Comparison of ENCODE assay signal across 9 mouse cellular contexts in genomic region chr4:46094916-46095825, GRCm38 (mm10). TPM values are rescaled to one million over a fixed set of nuclear protein-coding genes. Genes with fewer than 3 reads are reported as not detected.
DNase-seq lines count a peak whose midpoint lies in the region; ATAC-seq lines count a peak whose summit lies in the region.
"Had no signal": no experiment of that assay in that cellular context is flagged by ENCODE, and none has a peak within 500 bp of the region (broad histone marks: within the 10 kb centered on the region; RNA-seq: fewer than 3 reads in every experiment).

No protein-coding gene starts in this region.

- H3K27me3 ChIP-seq in neural tube, embryonic 13.5 days = no peaks in the 10 kb centered on the region
- no peaks in the 10 kb centered on the region for H3K27me3 ChIP-seq in neural tube, embryonic 14.5 days (ENCODE audit: control insufficient read depth, insufficient read depth, low read length)

- H3K4me2 ChIP-seq in neural tube, embryonic 13.5 days = no peak overlapping the region
- no peak overlapping the region for H3K4me2 ChIP-seq in neural tube, embryonic 14.5 days (ENCODE audit: low read depth, low read length)

- H3K9ac ChIP-seq in neural tube, embryonic 13.5 days = no peak overlapping the region
- H3K9ac ChIP-seq in neural tube, embryonic 14.5 days (replicated peaks; ENCODE audit: low read depth, low read length) = no peak overlapping the region
- H3K9ac ChIP-seq: liver, embryonic 14.5 days had no signal

- H3K4me1 ChIP-seq in neural tube, embryonic 13.5 days (replicated peaks) = peaks cover 27% of the 10 kb centered on the region
- H3K4me1 ChIP-seq in neural tube, embryonic 14.5 days (ENCODE audit: control insufficient read depth, insufficient read depth, low read length) = 0 out of 2 replicates have a peak, but pooled peaks cover 3% of the 10 kb centered on the region

- H3K36me3 ChIP-seq in neural tube, embryonic 13.5 days = no peaks in the 10 kb centered on the region
- H3K36me3 ChIP-seq in neural tube, embryonic 14.5 days (ENCODE audit: control insufficient read depth, insufficient read depth, low read length) = no peaks in the 10 kb centered on the region

- peak; percentile 22 for ATAC-seq in frontal cortex, adult (ENCODE audit: low TSS enrichment)
- ATAC-seq in neural tube, embryonic 13.5 days (ENCODE audit: low read depth) = peak; percentile 61; the same call in 1 of the 2 replicates
- ATAC-seq in neural tube, embryonic 14.5 days (ENCODE audit: low read depth) = peak; percentile 46; the same call in 1 of the 2 replicates

- H3K4me3 ChIP-seq in neural tube, embryonic 13.5 days = no peak overlapping the region
- no peak overlapping the region for H3K4me3 ChIP-seq in neural tube, embryonic 14.5 days (ENCODE audit: low read depth, low read length)

- WGBS in neural tube, embryonic 13.5 days = 55% methylated on average over 15 of the region's 15 CpGs
- WGBS in neural tube, embryonic 14.5 days = 53% methylated on average over 15 of the region's 15 CpGs

- H3K9me3 ChIP-seq in neural tube, embryonic 13.5 days = no peaks in the 10 kb centered on the region
- H3K9me3 ChIP-seq in neural tube, embryonic 14.5 days (ENCODE audit: control insufficient read depth, low read length) = no peaks in the 10 kb centered on the region

- no peak for DNase-seq in frontal cortex, postnatal 10 days (ENCODE audit: low spot score in 2 of 2)
- DNase-seq in neural tube, embryonic 10.5 days (ENCODE audit: extremely low spot score, low spot score) = no peak
- peak; percentile 45 for DNase-seq in gastrocnemius, postnatal 10 days
- no peak for DNase-seq in ovary, postnatal 36 days (ENCODE audit: low spot score)
- no peak for DNase-seq in kidney, postnatal 10 days

- H3K27ac ChIP-seq in neural tube, embryonic 13.5 days (replicated peaks) = peak overlapping the region; percentile 30; the same call in 1 of the 2 replicates
- no peak overlapping the region for H3K27ac ChIP-seq in neural tube, embryonic 14.5 days (ENCODE audit: low read depth, low read length)
- H3K27ac ChIP-seq: liver, embryonic 14.5 days had no signal

RNA-seq across cellular contexts. Expression of gene Ncbp1, which starts 43.2 kb away (rescaled TPM):
- 84.1 and 98.4 TPM in 2 replicates for polyA plus RNA-seq in neural tube, embryonic 13.5 days (2015; fragmentation: Nextera tagmentation; extraction: Ambion mirVana)
- 10 to 100 TPM; 17.0 to 21.3 TPM for total RNA-seq in gastrocnemius, postnatal 10 days (2021)
- polyA plus RNA-seq in neural tube, embryonic 14.5 days (2014; fragmentation: Nextera tagmentation; extraction: Ambion mirVana) = 74.6 and 92.0 TPM in 2 replicates

RNA-seq across cellular contexts. Expression of gene Tstd2, which starts 43.3 kb away (rescaled TPM):
- polyA plus RNA-seq in neural tube, embryonic 13.5 days (2015; fragmentation: Nextera tagmentation; extraction: Ambion mirVana) = 35.2 and 36.5 TPM in 2 replicates
- total RNA-seq in gastrocnemius, postnatal 10 days (2021) = 10 to 100 TPM in 1 of 2 experiments, 1 to 10 TPM in 1; 9.5 to 16.8 TPM
- 23.5 and 27.0 TPM in 2 replicates for polyA plus RNA-seq in neural tube, embryonic 14.5 days (2014; fragmentation: Nextera tagmentation; extraction: Ambion mirVana)

RNA-seq across cellular contexts. Expression of gene Tmod1, which starts 56.4 kb away (rescaled TPM):
- polyA plus RNA-seq in neural tube, embryonic 13.5 days (2015; fragmentation: Nextera tagmentation; extraction: Ambion mirVana) = 3.8 and 4.0 TPM in 2 replicates
- total RNA-seq in gastrocnemius, postnatal 10 days (2021) = 100 to 1,000 TPM; 251 to 256 TPM
- 2.1 and 3.3 TPM in 2 replicates for polyA plus RNA-seq in neural tube, embryonic 14.5 days (2014; fragmentation: Nextera tagmentation; extraction: Ambion mirVana)
